Mouse (Mus musculus) embryonic facial prominence, embryonic 15.5 days (tissue): ENCODE results near the gene Cpeb1. TPM values are rescaled to one million over a fixed set of nuclear protein-coding genes. Genes with fewer than 3 reads are reported as not detected.

Experiments
- ATAC-seq: fragments of 200-750 bp; cut with Nextera tagmentation; 2 replicates; pipeline ENCODE4 v1.8.0; 2017; ENCODE audit warnings: low read depth, moderate TSS enrichment; ENCODE audit not compliant: insufficient number of reproducible peaks, low FRiP score, low TSS enrichment
- H3K27ac ChIP-seq: fragments of 300-500 bp; sonication (generic); replicated peaks from 2 replicates; pipeline ENCODE4 v1.5.1; 2015; ENCODE audit warnings: mild to moderate bottlenecking, inconsistent platforms
- H3K27me3 ChIP-seq: fragments of 300-500 bp; sonication (generic); 2 replicates; pipeline ENCODE4 v1.6.1; 2015; ENCODE audit warnings: inconsistent platforms
- H3K36me3 ChIP-seq: fragments of 300-500 bp; sonication (generic); 2 replicates; pipeline ENCODE4 v1.6.1; 2015; ENCODE audit warnings: mild to moderate bottlenecking, inconsistent platforms
- H3K4me1 ChIP-seq: fragments of 300-500 bp; sonication (generic); 2 replicates; pipeline ENCODE4 v1.6.1; 2015; ENCODE audit warnings: inconsistent platforms
- H3K4me2 ChIP-seq: fragments of 300-500 bp; sonication (generic); replicated peaks from 2 replicates; pipeline ENCODE4 v1.6.1; 2015; ENCODE audit warnings: mild to moderate bottlenecking, inconsistent platforms
- H3K4me3 ChIP-seq: fragments of 300-500 bp; sonication (generic); replicated peaks from 2 replicates; pipeline ENCODE4 v1.5.1; 2015; ENCODE audit warnings: mild to moderate bottlenecking, inconsistent platforms
- H3K9ac ChIP-seq: fragments of 300-500 bp; sonication (generic); 2 replicates; pipeline ENCODE4 v1.6.1; 2015; ENCODE audit warnings: inconsistent platforms
- H3K9me3 ChIP-seq: fragments of 300-500 bp; sonication (generic); replicated peaks from 2 replicates; pipeline ENCODE4 v1.6.1; 2016; ENCODE audit warnings: inconsistent platforms
- WGBS: fragments of 180-500 bp; shearing (Covaris S2); methylation state at CpG from one replicate; pipeline ENCODE4 v1.1.7; 2015; 5-methylcytosine and 5-hydroxymethylcytosine counted together
- polyA plus RNA-seq: library from polyadenylated mRNA; unstranded; fragments of >200 nt; fragmentation: Nextera tagmentation; extraction: Ambion mirVana; gene quantifications from 2 replicates; pipeline ENCODE4 v1.2.1, GENCODE M21; 2015

Gene Cpeb1
- polyA plus RNA-seq, 1 experiment from 2014 or later: 3.1 TPM

GRCm38 (mm10) chr7:81342356-81343094 lies 112.7 kb downstream of the Cpeb1 start:
- Histone ChIP-seq H3K4me3 (peak overlapping the region; percentile 70), H3K4me1 (peaks cover 18% of the 10 kb centered on the region), H3K4me2 (peak overlapping the region; percentile 85), H3K27me3 (no peaks in the 10 kb centered on the region), H3K27ac (no peak overlapping the region), H3K36me3 (peaks cover 60% of the 10 kb centered on the region), H3K9ac (no peak overlapping the region), H3K9me3 (no peaks in the 10 kb centered on the region)
- WGBS: 63% methylated on average over 8 of the region's 8 CpGs
- ATAC-seq: no peak

GRCm38 (mm10) chr7:81341563-81341962 lies 113.7 kb downstream of the Cpeb1 start:
- Histone ChIP-seq H3K36me3 (peaks cover 68% of the 10 kb centered on the region), H3K4me3 (no peak overlapping the region), H3K27me3 (no peaks in the 10 kb centered on the region), H3K27ac (no peak overlapping the region), H3K4me1 (peaks cover 18% of the 10 kb centered on the region), H3K9me3 (no peaks in the 10 kb centered on the region), H3K9ac (no peak overlapping the region), H3K4me2 (no peak overlapping the region)
- 46% methylated on average over 3 of the region's 3 CpGs for WGBS
- no peak for ATAC-seq

DNA sequence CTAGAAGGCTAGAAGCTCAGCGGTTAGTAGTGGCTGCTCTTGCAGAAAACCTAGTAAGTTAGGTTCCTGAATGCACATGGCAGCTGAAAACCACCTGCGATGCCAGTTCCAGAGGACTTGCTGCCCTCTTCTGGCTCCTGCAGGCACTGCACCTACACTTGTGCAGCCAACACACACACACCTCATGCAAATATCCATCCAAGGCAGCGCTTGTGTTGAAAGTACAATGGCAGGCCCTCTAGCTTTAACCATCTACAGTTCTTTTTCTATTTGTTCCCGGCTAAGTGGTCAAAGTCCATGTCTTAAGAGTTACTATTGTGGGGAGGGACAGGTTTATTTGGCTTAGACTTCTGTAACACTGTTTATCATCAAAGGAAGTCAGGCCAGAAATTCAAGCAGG lies 115.5 kb downstream of the Cpeb1 start:
- H3K4me2 ChIP-seq: no peak overlapping the region
- ATAC-seq: no peak
- H3K9me3 ChIP-seq: no peaks in the 10 kb centered on the region
- H3K27me3 ChIP-seq: no peaks in the 10 kb centered on the region
- H3K27ac ChIP-seq: no peak overlapping the region
- peaks cover 18% of the 10 kb centered on the region for H3K4me1 ChIP-seq
- H3K4me3 ChIP-seq: no peak overlapping the region
- H3K9ac ChIP-seq: no peak overlapping the region
- peaks cover 75% of the 10 kb centered on the region for H3K36me3 ChIP-seq
- 80% methylated on average over 4 of the region's 4 CpGs for WGBS

- Histone ChIP-seq H3K9ac (no peak overlapping the region), H3K9me3 (no peaks in the 10 kb centered on the region), H3K27me3 (no peaks in the 10 kb centered on the region), H3K4me1 (peaks cover 12% of the 10 kb centered on the region), H3K4me3 (no peak overlapping the region), H3K27ac (no peak overlapping the region), H3K36me3 (peaks cover 79% of the 10 kb centered on the region), H3K4me2 (no peak overlapping the region)
- 66% methylated on average over 3 of the region's 3 CpGs for WGBS
- ATAC-seq: no peak
These were observed 116.8 kb downstream of the Cpeb1 start for GRCm38 (mm10) chr7:81338522-81338873.

DNA sequence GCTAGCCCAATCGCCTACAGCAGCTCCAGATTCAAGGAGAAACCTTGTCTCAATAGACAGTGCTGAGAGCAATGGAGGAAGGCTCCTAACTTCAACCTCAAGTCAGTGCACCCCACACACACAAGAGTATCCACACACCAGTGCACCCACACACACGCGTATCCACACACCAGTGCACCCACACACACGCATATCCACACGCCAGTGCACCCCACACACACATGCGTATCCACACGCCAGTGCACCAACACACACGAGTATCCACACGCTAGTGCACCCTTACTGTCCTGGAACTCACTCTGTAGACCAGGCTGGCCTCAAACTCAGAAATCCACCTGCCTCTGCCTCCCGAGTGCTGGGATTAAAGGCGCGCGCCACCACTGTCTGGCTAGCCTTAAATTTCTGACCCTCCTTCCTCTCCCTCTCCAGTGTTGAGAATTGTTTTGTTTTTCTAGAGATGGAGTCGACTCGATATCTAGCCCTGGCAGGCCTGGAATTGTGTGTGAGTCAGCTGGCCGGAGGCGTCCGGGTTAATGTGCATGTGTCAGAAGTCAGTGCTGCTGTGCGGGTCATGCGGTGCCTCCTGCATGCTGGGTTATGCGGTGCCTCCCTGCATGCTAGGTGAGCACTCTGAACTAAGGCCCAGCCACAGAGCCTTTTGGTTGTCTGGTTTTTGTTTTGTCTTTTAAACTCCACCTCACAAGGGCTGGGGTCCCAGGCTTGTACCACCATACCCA lies 117.3 kb downstream of the Cpeb1 start:
- no peak for ATAC-seq
- Histone ChIP-seq H3K9ac (no peak overlapping the region), H3K4me1 (peaks cover 6% of the 10 kb centered on the region), H3K27me3 (no peaks in the 10 kb centered on the region), H3K4me3 (no peak overlapping the region), H3K36me3 (peaks cover 79% of the 10 kb centered on the region), H3K9me3 (no peaks in the 10 kb centered on the region), H3K27ac (no peak overlapping the region), H3K4me2 (no peak overlapping the region)
- 92% methylated on average over 21 of the region's 21 CpGs for WGBS

- no peaks in the 10 kb centered on the region for H3K4me1 ChIP-seq
- 0 out of 2 replicates have a peak overlapping the region, but pooled peaks have one; percentile 51 for H3K27ac ChIP-seq
- WGBS: 42% methylated on average over 8 of the region's 8 CpGs
- no peak overlapping the region for H3K4me2 ChIP-seq
- no peak overlapping the region for H3K4me3 ChIP-seq
- no peaks in the 10 kb centered on the region for H3K27me3 ChIP-seq
- H3K36me3 ChIP-seq: peaks cover 69% of the 10 kb centered on the region
- ATAC-seq: no peak
- H3K9me3 ChIP-seq: no peaks in the 10 kb centered on the region
- no peak overlapping the region for H3K9ac ChIP-seq
These were observed 118.9 kb downstream of the Cpeb1 start for GRCm38 (mm10) chr7:81336432-81336786.

DNA sequence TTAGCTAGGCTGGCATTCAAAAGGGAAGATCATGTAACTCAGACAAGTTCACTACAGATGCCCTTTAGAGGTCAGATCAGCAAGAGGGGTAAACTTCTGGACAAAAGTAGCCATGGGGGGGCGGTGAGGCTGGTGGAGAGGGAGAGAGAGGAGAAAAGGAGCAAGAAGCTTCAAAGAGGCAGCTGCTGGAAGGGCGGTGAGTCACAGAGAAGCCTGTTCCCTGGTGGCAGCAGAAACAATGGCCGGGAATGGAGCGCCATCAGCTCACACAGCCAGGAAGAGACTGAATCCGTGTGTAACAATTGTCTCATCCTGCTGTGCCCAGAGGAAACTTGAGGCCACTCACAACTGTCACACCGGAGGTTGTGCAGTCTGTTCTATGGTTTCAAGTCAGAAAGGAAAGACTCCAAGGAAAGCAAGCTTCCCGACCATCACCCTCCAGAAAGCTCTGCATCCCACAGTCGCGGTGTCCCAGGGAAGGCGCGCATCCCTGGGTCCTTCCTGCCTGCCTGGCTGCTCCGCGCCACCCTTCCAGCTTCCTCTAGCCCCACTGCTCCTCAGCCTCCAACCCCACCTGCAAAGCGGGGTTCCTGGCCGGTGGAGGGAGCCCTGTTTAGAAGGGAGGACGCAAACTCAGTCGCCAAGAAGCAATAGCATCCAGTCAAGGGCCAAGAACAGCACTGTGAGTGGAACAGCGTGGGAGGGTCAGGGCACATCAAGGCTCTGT lies 119.4 kb downstream of the Cpeb1 start:
- ATAC-seq: no peak
- H3K9me3 ChIP-seq: no peaks in the 10 kb centered on the region
- no peak overlapping the region for H3K9ac ChIP-seq
- H3K4me1 ChIP-seq: no peaks in the 10 kb centered on the region
- WGBS: 70% methylated on average over 18 of the region's 18 CpGs
- H3K36me3 ChIP-seq: peaks cover 64% of the 10 kb centered on the region
- H3K27me3 ChIP-seq: no peaks in the 10 kb centered on the region
- no peak overlapping the region for H3K4me2 ChIP-seq
- no peak overlapping the region for H3K4me3 ChIP-seq
- peak overlapping the region; percentile 51; the same call in 1 of the 2 replicates for H3K27ac ChIP-seq

DNA sequence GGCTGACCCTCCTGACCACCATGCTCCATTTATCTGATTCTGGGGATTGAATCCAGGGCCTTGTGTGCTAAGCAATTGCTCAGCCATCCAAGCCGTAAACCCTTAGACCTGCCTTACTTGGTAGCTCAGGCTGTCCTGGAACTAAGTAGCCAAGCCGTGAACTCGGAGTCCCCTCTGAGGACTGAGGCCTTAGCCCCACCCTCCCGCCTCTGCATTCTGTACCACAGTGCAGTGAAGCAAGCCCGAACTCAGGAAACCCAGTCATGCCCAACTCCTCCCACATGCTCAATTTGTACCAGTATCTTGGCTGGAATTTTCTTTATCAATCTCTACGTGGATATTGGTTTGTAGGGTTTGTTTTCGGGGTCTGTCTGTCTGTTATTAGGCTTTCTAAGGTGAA lies 123.4 kb downstream of the Cpeb1 start:
- 86% methylated on average over 7 of the region's 7 CpGs for WGBS
- no peak for ATAC-seq
- H3K9me3 ChIP-seq: no peaks in the 10 kb centered on the region
- H3K4me2 ChIP-seq: no peak overlapping the region
- no peak overlapping the region for H3K9ac ChIP-seq
- peaks cover 44% of the 10 kb centered on the region for H3K36me3 ChIP-seq
- H3K27me3 ChIP-seq: no peaks in the 10 kb centered on the region
- no peaks in the 10 kb centered on the region for H3K4me1 ChIP-seq
- H3K27ac ChIP-seq: no peak overlapping the region
- H3K4me3 ChIP-seq: no peak overlapping the region

GRCm38 (mm10) chr7:81330767-81331166 lies 124.5 kb downstream of the Cpeb1 start:
- Histone ChIP-seq H3K27me3 (no peaks in the 10 kb centered on the region), H3K9me3 (no peaks in the 10 kb centered on the region), H3K36me3 (peaks cover 34% of the 10 kb centered on the region), H3K27ac (no peak overlapping the region), H3K4me1 (no peaks in the 10 kb centered on the region), H3K4me3 (no peak overlapping the region), H3K4me2 (no peak overlapping the region), H3K9ac (no peak overlapping the region)
- WGBS: 33% methylated on average over 3 of the region's 3 CpGs
- no peak for ATAC-seq

GRCm38 (mm10) chr7:81327661-81328060 lies 127.6 kb downstream of the Cpeb1 start:
- no peak for ATAC-seq

DNA sequence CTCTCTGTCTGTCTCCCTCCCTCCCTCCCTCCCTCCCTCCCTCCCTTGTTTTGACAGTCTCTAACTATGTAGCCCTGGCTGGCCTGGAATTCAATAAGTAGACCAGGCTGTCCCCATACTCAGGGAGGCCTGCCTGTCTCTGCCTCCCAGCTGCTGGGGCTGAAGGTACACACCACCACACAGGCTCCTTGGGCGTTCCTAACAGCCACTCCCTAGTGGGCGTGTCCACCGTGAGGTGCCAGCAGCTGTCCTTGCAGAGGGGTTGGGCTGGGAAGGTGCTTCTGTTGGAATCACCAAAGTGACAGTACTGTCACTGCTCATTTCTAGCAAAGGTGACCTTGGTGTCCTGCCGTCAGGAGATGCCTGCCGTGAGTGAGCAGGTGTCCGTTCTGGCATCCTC lies 128.4 kb downstream of the Cpeb1 start:
- Histone ChIP-seq H3K36me3 (peaks cover 18% of the 10 kb centered on the region), H3K27me3 (no peaks in the 10 kb centered on the region), H3K9ac (no peak overlapping the region), H3K4me1 (no peaks in the 10 kb centered on the region), H3K27ac (no peak overlapping the region), H3K4me3 (no peak overlapping the region), H3K9me3 (no peaks in the 10 kb centered on the region), H3K4me2 (no peak overlapping the region)
- ATAC-seq: no peak
- WGBS: 88% methylated on average over 6 of the region's 6 CpGs

More at GRCm38 (mm10) chr7:81327661-81328060, 127.6 kb downstream of the Cpeb1 start:
- H3K36me3 ChIP-seq: peaks cover 21% of the 10 kb centered on the region
- H3K4me3 ChIP-seq: no peak overlapping the region
- no peak overlapping the region for H3K9ac ChIP-seq
- no peak overlapping the region for H3K4me2 ChIP-seq
- no peaks in the 10 kb centered on the region for H3K27me3 ChIP-seq
- WGBS: 83% methylated on average over 10 of the region's 10 CpGs
- no peak overlapping the region for H3K27ac ChIP-seq
- H3K9me3 ChIP-seq: no peaks in the 10 kb centered on the region
- H3K4me1 ChIP-seq: no peaks in the 10 kb centered on the region
